Mouse (Mus musculus) heart, postnatal 14 days (tissue): ENCODE results near the gene Olfr109. TPM values are rescaled to one million over a fixed set of nuclear protein-coding genes. Genes with fewer than 3 reads are reported as not detected.

Source experiments
- DNase-seq, 2 experiments: peaks; one replicate each; pipeline ENCODE4 v3.0.0; 2021 to 2022
- intact Hi-C: fragments of 180-260 bp; cut with DNase I; formaldehyde crosslinking; loops from one replicate; pipeline ENCODE4 v1.15.1; 2025
- long read RNA-seq, 2 experiments: library from polyadenylated mRNA; stranded (forward); transcript quantifications; one replicate each; pipeline ENCODE4 v2.0.0; 2021
- total RNA-seq, 2 experiments: library from RNA; stranded (reverse); gene quantifications; 2 replicates each; pipeline ENCODE4 v1.2.3; 2021

The Olfr109 gene
- total RNA-seq = not detected
- long read RNA-seq, experiment 1 = 0 reads
- long read RNA-seq, experiment 2 = 0 reads

DNA sequence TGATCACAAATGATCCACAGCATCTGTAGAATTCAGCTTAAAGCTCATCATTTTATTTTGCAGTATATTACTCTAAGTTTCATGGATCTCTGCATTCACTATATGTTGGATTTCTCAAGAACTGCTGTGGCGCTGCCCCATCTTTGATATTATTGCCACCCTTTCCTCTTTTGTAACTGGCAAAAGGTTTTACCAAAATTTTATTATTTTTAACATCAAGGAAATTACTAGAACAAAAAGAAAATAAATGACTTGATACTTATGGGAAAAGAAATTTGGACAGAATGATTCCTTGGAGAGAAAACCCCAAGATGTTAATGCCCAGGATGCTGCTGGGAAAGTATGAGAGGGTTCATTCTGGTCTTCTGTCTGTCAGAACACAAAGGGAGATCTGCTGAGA, at the start of gene Olfr109:
TSS of gene Olfr109 (plus strand) at position 301 of the 400 bp plus-strand sequence.
- intact Hi-C loops = no loop called here

DNA sequence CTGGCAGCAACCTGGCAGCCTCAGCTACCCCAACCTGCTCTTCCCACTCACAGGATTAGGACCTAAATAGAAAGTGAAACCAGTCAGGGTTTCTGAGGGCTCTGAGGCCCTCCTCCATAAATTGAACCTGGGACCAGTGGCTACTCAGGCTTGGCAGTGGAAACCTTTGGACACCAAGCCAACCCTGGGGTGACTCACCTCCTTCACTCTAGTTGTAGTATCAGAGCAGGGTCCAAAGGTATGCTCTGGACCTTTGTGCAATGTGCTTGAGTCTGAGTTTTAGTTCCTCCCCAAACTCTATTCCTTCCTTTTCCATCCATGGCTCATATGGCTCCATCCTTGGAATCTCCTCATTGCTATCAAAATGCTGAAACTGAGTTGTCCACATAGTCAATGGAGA, 45.3 kb upstream of the Olfr109 start:
- no peak for DNase-seq
- intact Hi-C loops = no loop called here

More for the DNA sequence above, at the start of gene Olfr109:
- DNase-seq = no peak

DNA sequence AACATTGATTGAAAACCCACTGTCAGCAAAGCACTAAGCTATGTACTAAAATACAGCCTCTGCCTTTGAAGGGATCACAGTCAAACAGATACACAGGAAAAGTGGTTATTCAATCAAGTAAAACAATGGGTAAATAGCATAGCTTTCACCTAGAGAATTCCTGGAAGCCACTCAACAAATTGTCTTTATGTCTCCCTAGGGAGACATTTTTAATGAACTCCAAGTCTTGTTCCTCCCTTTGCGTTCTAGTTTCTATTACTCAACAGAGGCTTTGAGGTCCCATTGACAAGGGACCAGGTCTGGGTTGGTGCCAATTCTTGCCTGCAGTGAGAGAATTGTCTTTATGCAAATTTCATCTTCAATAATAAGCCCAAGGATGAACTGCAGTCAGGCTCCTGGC, 13.5 kb upstream of the Olfr109 start, which contains the start of gene Olfr108:
TSS of gene Olfr108 (plus strand) at position 301 of the 400 bp plus-strand sequence.
- intact Hi-C loops = no loop called here
- no peak for DNase-seq

DNA sequence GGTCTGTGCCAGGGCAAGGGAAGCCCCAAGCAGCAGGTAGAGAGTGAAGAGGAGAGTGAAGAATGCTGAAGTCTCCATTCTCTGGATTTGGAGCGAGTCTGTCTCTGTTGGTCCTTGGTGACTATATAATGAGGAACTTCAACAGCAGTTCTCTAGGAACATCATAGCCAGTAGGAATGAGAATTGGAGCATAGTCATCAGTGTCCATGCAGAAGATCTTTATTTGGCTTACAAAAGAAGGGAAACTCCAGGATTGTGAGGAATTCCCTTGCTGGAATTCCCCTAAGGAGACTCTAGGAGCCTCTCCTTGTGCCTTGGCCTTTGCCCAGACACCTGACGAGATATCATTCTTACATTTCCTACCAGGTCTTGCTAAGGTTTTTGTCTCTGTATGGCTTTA, 24.7 kb downstream of the Olfr109 start, which contains the start of gene H2-M2:
TSS of gene H2-M2 (minus strand) at position 101 of the 400 bp plus-strand sequence.
- DNase-seq = no peak
- intact Hi-C loops = no loop called here

DNA sequence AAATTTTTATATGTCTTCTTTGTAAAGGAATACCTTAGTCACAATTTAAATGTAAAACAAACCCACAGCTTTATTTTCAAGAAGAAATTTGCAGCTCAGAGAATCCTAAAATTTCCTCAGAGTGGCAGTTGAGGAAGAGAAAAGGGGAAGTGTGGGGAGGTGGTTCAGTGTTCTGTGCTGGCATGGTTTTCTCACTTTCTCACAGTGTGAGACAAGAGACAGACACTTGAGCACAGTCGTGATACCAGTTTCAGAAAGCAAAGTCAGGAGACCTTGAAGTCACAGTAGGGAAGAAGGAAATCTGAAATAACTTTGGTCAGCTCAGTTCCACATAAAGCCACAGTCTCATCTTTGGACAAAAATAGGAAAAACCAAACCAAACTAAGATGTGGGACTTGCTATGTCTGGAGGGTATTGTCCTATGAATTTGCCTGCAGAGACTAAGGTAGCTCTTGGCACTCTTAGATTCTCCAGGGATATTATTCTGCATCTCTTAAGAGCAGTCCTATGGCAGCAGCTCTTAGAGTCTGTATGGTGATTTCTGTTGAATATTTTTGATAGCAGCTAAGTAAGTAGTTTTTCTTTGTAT, 33.3 kb downstream of the Olfr109 start, which contains the start of gene Olfr110:
TSS of gene Olfr110 (plus strand) at position 539 of the 589 bp plus-strand sequence.
- intact Hi-C loops = no loop called here
- DNase-seq = no peak

DNA sequence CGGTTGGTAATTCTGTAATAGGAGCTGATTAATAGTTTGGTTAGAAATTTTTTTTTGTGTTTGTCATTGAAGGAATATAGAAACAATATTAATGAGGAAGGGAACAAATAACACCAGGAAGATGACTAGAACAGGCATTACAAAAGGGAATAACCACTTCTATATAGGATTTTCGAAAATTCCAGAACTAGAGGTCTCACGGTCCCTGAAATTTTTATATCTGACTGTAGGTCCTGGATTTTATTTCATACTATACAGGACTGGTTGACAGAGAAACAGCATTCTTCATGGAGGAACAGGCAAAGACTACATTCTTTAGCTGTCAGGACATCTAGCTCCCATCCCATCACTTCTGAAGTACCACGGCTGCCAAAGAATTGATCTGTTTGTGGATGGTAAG, 49.0 kb downstream of the Olfr109 start, which contains the start of gene Olfr111:
TSS of gene Olfr111 (plus strand) at position 301 of the 400 bp plus-strand sequence.
- intact Hi-C loops = no loop called here
- no peak for DNase-seq

Other genes starting within 250 kb of the Olfr109 start
- gene Olfr95, start 245.8 kb upstream of the Olfr109 start, total RNA-seq = not detected
- gene Olfr96, start 238.8 kb upstream of the Olfr109 start, total RNA-seq = not detected
- not detected for gene Olfr97, start 221.6 kb upstream of the Olfr109 start, total RNA-seq
- not detected for gene Olfr98, start 195.2 kb upstream of the Olfr109 start, total RNA-seq
- gene H2-M3, start 188.7 kb upstream of the Olfr109 start, total RNA-seq = 1 to 10 TPM; 2.3 to 2.4 TPM
- gene Olfr99, start 175.5 kb upstream of the Olfr109 start, total RNA-seq = not detected
- not detected for gene Olfr101, start 154.6 kb upstream of the Olfr109 start, total RNA-seq
- gene Olfr102, start 141.9 kb upstream of the Olfr109 start, total RNA-seq = not detected
- gene Olfr103, start 119.2 kb upstream of the Olfr109 start, total RNA-seq = not detected
- not detected for gene Olfr104-ps, start 99.3 kb upstream of the Olfr109 start, total RNA-seq
- not detected for gene Olfr105-ps, start 79.9 kb upstream of the Olfr109 start, total RNA-seq
- not detected for gene Olfr106-ps, start 68.5 kb upstream of the Olfr109 start, total RNA-seq
- not detected for gene Olfr107, start 59.7 kb upstream of the Olfr109 start, total RNA-seq
- not detected for gene Olfr108, start 13.4 kb upstream of the Olfr109 start, total RNA-seq
- gene H2-M2, start 24.6 kb downstream of the Olfr109 start, total RNA-seq = under 1 TPM in 1 of 2 experiments, not detected in 1; 0.49 TPM
- not detected for gene Olfr110, start 33.6 kb downstream of the Olfr109 start, total RNA-seq
- not detected for gene Olfr111, start 49.1 kb downstream of the Olfr109 start, total RNA-seq
- gene Olfr112, start 110.5 kb downstream of the Olfr109 start, total RNA-seq = not detected
- gene Olfr113, start 118.7 kb downstream of the Olfr109 start, total RNA-seq = not detected
- gene Olfr114, start 133.8 kb downstream of the Olfr109 start, total RNA-seq = not detected
- gene Olfr115, start 168.2 kb downstream of the Olfr109 start, total RNA-seq = not detected
- not detected for gene Olfr116, start 168.3 kb downstream of the Olfr109 start, total RNA-seq
- not detected for gene Olfr117, start 204.9 kb downstream of the Olfr109 start, total RNA-seq
- not detected for gene Olfr118, start 208.1 kb downstream of the Olfr109 start, total RNA-seq
- gene Olfr119, start 237.6 kb downstream of the Olfr109 start, total RNA-seq = not detected